Mouse (Mus musculus): ENCODE measurements around the gene Aknad1. TPM values are rescaled to one million over a fixed set of nuclear protein-coding genes. Genes with fewer than 3 reads are reported as not detected.

The Aknad1 gene
- 0.06 and 0.07 TPM in 2 replicates for polyA plus RNA-seq (2015; fragmentation: Nextera tagmentation; extraction: Ambion mirVana)

DNA sequence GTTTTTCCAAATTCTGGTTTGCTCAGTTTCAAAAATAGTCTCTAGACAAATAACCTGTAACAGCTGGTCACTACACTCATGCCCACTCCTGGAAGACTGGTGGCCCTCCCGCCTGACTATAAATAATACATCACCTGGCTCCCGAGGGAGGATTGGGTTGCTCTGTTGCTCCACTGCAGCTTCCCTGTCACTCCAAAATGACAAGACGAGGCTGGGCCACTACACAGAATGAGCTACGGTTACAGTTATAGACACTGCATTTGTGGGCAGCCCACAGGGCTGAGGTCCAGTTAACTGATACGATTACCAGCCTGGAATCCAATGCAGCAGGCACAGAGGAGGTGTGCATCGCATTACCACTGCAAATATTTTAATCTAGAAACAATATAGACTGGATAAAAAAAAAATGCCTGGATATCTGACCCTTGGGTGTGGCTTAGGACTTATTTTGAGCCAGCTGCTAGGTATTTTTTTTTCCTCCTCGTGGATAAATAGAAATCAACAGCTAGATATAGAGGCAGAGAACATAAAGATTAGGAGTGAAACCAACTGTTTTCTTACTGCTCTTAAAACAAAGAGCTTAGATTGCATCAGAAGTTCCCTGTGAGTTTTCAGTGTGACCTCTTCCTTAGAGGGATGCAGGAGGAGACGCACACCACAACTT lies at the start of gene Aknad1:
Gene Aknad1, plus strand, starts transcription at position 614 of the 664 bp plus-strand sequence.
- no peak for DNase-seq (ENCODE audit: low spot score)

DNA sequence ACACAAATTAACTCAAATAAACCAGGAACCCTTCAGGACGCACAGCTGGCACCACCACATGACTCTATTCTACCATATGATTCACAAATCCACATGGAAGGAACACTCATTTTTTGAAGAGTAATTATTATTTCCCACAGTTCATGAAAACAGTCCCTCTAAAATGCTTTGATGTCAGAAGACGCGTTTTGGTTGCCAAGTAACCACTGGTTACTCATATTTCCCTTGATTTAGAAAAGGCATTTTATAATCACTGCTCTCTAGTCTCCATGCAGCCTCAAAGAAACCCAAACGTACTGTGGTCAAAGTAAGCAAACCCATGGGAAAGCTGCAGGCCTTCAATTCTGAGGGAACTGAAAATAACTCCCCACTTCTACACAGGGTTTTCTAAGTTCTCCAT lies 49.5 kb upstream of the Aknad1 start:
- no peak for DNase-seq (ENCODE audit: low spot score)

DNA sequence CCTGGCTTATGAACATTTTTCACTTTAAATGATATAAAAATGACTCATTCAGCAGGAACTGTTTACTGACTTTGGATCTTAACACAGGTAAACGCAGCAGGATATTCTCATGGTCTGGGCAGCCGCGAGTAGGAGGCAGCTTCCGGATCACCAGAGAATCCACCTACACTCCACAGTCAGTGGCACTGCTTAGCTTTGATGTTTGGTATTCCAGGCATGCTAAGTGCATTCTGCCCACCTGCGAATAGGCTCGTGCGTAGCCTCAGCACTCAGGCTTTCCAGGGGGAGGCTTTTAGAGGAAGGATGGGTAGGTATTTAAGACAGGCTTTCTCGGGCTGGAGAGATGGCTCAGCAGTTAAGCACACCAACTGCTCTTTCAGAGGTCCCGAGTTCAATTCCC lies 45.1 kb upstream of the Aknad1 start:
- no peak for DNase-seq (ENCODE audit: low spot score)

GRCm38 (mm10) chr3:108698662-108699061 lies 40.8 kb upstream of the Aknad1 start:
- no peak for DNase-seq (ENCODE audit: low spot score)

DNA sequence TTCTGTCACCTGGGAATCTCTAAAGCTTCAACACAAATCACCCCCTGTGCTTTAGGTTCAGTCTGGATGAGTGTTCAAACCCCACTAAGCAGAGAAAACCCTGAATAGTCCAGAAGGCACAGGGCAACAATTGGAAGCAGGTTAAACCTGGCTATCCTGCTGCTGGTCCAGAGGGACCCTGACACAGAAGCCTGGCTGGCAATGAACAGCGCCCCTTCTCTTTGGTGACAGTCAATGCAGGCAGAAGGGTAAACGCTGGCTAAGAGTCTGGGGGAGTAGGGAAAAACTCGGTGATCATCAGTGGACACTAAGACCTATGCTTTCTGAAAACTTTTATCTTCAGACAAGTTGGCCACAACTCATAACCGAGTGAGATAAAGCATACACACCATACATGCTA lies 39.7 kb upstream of the Aknad1 start:
- DNase-seq (ENCODE audit: low spot score), result no peak

DNA sequence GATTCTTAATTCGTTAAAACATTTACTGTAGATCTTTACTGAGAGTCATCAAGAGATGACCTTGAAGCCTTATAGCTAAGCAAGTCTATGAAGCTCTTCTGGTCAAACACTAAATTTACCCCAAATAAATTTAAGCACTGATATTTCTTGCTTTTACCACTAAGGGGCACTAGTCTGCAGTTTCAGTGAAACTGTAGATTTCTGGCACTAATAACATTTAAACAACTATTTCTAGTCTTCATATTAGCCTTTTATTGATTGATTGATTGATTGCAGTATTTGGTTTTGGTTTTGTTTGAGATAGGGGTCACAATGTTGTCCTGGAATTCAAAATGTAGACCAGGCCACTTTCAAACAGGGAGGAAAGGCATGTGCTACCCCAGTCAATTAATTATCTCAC lies 38.2 kb upstream of the Aknad1 start:
- DNase-seq (ENCODE audit: low spot score), result peak; percentile 11

DNA sequence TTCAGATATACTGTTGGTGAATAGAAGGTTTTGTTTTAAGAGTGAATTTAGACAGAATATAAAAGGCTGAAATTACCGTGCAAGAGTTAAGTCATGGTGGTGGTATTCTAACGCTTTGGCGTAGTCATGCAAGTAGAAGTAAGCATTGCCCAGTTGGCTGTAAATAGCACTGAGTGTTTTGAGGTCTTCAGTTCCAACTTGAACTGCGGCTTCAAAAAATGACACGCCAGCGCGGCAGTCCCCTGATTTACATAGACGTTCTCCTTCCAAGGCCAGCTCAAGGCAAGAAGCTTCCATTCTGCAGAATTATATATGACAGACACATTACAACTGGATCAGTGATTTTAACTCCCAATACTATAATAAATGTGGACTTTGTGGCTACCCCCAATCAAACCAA lies 36.7 kb upstream of the Aknad1 start:
- no peak for DNase-seq (ENCODE audit: low spot score)

GRCm38 (mm10) chr3:108711296-108711695 lies 28.2 kb upstream of the Aknad1 start:
- no peak for DNase-seq (ENCODE audit: low spot score)

DNA sequence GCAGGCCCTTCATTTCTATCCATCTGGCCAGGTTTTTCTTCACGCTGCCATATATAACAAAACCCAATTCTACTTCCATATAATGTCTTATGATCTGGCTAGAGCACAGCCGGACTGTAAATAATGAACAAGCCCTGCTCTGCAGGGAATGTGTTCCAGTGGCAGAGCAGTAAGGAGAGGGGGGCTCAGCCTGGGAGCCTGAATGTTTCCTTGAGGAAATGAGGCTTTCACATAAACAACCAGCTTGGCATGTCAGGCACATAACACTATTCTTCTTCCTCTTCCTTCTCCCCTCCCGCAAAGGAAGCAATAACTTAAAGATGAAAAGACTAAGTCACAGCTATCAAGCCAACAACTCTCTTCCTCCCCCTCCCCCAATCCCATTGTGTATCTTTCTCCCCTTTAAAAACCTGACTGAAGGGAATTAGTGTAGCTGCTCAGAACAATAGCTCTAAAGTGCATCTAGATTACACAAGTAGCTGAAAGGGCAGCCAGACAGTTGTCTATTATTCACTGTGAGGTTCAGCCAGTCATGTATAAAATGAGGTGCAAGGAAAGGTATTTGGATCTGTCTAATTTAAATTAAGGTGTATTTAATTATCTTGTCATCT lies 26.3 kb upstream of the Aknad1 start:
- DNase-seq (ENCODE audit: low spot score), result peak; percentile 38

DNA sequence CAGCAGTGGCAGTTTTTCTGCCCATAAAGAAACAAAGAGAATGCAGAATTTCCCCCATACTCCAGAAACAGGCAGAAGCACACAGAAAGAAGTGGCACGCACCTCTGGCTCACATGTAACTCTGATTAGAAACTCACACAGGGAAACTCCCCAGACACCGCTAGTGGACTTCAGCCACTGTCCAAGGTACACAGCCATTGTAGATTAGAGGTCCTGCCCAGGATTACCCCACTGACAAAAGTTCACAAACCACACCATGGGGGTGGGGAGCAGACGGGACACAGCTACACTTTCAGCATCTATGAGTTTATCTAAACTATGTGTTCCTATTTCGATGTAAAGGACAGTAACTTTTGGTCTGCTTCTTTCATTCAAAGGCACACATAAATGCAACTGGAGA lies 24.6 kb upstream of the Aknad1 start:
- no peak for DNase-seq (ENCODE audit: low spot score)

DNA sequence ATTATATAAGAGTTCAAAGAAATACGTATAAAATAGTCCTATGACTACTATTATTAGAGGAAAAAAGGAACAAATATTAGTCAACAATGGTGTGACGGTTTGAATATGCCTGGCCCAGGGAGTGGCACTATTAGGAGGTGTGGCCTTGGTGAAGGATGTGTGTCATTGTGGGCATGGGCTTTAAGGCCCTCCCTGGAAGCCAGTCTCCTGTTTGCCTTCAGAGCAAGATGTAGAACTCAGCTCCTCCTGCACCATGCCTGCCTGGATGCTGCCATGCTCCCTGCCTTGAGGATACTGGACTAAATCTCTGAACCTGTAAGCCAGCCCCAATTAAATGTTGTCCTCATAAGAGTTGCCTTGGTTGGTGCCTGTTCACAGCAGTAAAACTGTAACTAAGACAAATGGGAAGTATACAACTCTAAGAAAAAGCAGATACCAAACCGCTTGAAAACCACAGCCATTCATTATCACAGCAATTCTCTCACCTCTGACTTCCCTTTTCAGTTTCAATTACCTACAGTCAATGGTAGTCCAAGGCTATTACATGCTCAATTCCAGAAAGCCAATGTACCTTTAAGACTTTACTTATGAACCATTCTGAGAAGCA lies 21.5 kb upstream of the Aknad1 start:
- no peak for DNase-seq (ENCODE audit: low spot score)

DNA sequence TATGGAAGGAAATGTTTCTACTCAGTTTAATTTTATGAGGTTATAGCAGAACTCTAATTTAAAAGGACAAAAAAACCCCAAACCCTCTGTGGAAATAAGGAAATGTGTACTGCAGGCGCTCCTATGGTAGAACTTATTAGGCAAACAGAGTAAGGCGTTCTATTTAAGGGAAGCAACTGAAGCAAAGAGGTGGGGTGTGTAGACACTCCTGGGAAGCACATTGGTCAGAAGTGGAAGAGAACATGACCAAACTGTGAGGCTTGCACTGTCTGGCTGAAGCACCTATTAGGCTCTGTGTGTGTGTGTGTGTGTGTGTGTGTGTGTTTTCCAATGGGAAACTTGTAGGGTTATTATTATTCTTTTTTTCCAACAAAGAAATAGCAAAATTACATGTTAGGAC lies 20.1 kb upstream of the Aknad1 start:
- no peak for DNase-seq (ENCODE audit: low spot score)

DNA sequence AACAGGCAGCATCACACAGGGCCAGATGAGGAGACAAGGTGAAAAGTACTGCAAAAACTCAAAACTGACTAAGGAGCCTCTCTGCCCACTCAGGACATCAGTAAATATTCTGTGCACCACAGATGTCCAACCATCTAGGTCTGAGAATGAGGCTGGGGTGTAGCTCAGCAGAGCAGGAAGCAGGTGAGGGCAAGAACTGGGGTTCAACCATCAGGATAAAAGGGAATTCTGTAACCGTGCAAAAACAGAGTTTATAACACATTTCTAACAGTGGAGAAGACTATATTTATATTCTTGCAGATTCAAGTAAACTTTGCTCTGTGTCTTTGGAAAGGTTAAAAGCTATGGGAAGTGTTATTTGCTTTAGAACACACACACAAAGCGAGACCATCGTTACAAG lies 19.7 kb upstream of the Aknad1 start:
- no peak for DNase-seq (ENCODE audit: low spot score)

DNA sequence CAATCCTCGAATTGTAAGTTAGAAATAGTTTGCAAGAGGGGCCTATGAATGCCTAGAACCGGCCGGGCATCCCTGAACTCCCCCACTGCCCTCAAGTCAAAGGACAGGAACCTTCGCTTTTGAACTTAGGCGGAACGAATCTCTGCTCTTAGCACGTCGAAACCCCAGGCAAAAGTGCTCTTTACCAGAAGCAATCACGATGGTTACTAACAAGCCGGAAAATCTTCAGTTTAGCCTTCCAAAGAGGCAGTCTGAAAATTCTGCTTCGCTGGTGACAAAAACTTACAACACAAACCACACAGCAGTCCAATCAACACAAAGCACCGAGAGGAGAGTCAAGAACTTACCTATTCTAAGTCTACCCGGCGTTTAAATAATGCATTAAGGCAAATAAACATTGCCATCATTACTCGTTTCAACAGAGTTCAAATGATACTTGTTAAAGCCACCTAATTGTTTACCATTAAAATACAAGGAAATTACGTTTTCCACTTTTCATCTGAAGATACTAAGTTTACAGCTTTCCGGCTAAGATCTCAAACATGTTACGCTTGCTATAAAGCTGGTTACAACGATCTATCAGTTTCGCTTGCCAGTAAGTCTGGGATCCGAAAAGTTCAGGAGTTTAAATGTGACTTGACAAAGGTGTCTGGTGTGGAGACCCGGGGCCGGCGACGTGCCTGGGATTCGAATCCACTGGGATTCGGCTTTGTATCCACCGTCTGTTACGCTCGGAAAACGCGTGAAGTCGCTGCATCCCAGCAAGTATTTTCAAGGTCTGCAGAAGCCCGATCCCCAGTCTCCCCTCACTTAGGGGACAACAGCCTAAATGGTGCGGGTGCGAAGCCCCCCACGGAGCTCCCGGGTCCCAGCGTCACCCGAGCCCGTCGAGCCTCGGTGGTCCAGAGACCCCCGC lies 18.1 kb upstream of the Aknad1 start:
- peak; percentile 38 for DNase-seq (ENCODE audit: low spot score)

GRCm38 (mm10) chr3:108722036-108722872 lies 17.2 kb upstream of the Aknad1 start, which contains the start of gene Gpsm2:
Gene Gpsm2 (minus strand): TSS chr3:108722309.
- peak; percentile 97 for DNase-seq (ENCODE audit: low spot score)

DNA sequence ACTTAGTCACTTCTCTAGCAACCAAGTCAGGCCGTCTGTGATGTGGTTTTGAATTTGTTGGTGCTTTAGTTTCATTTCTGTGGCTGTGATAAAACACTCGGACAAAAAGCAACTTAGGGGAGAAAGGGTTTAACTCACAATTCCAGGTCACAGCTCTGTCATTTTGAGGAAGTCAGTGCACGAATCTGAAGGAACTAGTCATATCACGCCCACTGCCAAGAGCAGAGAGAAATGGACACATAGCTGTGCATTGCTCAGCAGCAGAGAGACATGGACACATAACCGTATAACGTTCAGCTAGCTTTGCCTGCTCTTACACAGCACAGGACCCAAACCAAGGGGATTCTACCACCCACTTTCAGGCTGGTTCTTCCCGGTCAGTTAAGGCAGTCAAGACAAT lies 13.0 kb upstream of the Aknad1 start:
- no peak for DNase-seq (ENCODE audit: low spot score)

GRCm38 (mm10) chr3:108727344-108727743 lies 12.1 kb upstream of the Aknad1 start:
- DNase-seq (ENCODE audit: low spot score), result no peak

- DNase-seq (ENCODE audit: low spot score), result no peak
Observed at GRCm38 (mm10) chr3:108727776-108728175, 11.7 kb upstream of the Aknad1 start.

DNA sequence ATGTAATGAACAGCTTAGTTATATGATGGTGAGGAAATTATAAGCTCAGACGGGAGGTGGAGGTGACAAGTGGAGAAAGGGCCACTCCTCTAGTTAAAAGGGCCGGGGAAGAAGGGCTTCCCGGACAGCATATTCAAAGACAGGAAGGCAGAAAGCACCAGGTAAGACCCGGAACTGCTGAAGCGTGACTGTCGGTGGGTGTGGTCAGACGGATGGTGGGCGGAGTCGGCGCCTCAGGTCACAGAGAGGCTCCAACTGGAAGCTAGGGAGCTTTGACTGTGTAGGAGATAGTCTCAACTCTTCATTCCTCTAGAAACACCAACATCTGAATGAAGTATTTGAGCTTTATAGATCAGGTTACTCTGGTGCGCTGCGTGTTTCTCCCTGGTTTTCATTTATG lies 9.1 kb upstream of the Aknad1 start:
- peak; percentile 43 for DNase-seq (ENCODE audit: low spot score)

GRCm38 (mm10) chr3:108737761-108738160 lies 1.7 kb upstream of the Aknad1 start:
- no peak for DNase-seq (ENCODE audit: low spot score)

DNA sequence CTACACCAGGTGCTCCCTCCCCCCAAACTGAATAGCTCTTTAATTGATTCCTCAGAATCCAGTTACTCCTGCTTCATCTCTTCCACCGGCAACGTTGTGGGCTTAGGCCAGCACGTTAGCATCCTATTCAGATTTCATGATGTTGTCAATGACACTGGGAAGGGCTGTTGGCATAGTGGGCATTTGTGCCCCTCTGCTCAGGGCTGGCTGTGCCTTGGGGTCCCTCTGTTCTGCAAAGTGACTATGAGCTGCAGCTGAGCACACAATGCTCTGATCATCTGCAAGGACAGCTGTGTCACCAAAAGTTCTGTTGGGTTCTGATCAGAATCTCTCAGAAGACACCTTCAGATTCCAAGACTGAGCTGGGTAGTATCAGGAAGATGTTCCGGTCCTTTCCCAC lies 4.6 kb downstream of the Aknad1 start:
- DNase-seq (ENCODE audit: low spot score), result no peak

All from thymus, postnatal 0 days (tissue).